Mouse (Mus musculus): ENCODE results near the gene Anxa11. TPM values are rescaled to one million over a fixed set of nuclear protein-coding genes. Genes with fewer than 3 reads are reported as not detected.
"Not testable (repeated sequence)": the region's sequence is repeated elsewhere in the genome, so short reads cannot be mapped to it uniquely, and the experiment has no call there.

Anxa11 gene
- polyA plus RNA-seq, 1 experiment from 2014 or later = 68.3 TPM

DNA sequence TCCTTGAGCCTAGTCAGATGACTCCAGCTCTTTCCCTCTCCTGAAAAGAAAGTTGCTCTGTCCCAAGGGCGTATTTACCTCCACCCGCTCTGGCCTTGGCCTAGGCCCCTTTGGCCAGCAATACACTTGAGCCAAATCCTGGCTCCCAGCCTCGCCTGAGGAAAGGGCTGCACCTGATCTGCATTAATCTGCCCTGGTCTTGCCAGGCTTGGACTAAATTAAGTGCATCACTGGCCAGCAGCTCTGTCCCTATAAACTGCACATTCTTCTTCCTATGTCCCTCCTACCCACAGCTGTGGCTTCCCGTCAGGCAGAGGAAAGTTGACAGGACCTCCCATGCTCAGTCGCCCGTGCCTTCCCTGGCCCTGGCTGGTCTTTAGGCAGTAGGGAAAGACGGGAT, 36.1 kb upstream of the Anxa11 start:
- ATAC-seq (replicated peaks; ENCODE audit: low FRiP score, low TSS enrichment, low read depth) (no peak), DNase-seq (ENCODE audit: low spot score) (no peak)
- Histone ChIP-seq H3K4me1 (replicated peaks; ENCODE audit: control insufficient read depth, insufficient read depth, low read length) (0 out of 2 replicates have a peak, but pooled peaks cover 6% of the 10 kb centered on the region), H3K36me3 (ENCODE audit: control insufficient read depth, insufficient read depth, low read length) (no peaks in the 10 kb centered on the region), H3K27ac (ENCODE audit: low read depth) (no peak overlapping the region), H3K9ac (ENCODE audit: low read length) (no peak overlapping the region), H3K4me2 (ENCODE audit: low read length) (no peak overlapping the region), H3K4me3 (ENCODE audit: low read depth, low read length) (no peak overlapping the region), H3K9me3 (ENCODE audit: control insufficient read depth, low read length) (no peaks in the 10 kb centered on the region), H3K27me3 (replicated peaks; ENCODE audit: control insufficient read depth, insufficient read depth, low read length) (no peaks in the 10 kb centered on the region)
- 62% methylated on average over 7 of the region's 7 CpGs for WGBS

DNA sequence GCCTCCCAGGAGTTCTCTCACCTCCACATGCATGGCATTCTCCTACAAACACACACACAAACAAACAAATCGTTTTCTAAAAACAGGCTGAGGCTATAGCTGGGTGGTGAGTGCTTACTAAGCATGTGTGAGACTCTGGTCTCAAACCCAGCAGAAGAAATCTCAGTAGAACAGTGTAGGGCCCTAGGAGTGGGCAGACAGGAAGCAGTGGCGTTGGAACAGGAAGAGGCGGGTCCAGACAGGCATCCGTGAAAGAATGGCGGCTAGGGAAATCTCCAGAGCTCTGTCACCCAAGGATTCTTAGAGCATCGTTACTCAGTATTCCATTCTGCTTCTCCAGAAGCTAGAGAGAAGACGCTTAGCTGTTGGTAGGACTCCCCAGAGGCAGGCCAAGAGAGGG, 35.4 kb upstream of the Anxa11 start:
- Histone ChIP-seq H3K27ac (ENCODE audit: low read depth) (no peak overlapping the region), H3K27me3 (replicated peaks; ENCODE audit: control insufficient read depth, insufficient read depth, low read length) (no peaks in the 10 kb centered on the region), H3K9me3 (ENCODE audit: control insufficient read depth, low read length) (no peaks in the 10 kb centered on the region), H3K9ac (ENCODE audit: low read length) (no peak overlapping the region), H3K4me3 (ENCODE audit: low read depth, low read length) (no peak overlapping the region), H3K4me2 (ENCODE audit: low read length) (no peak overlapping the region), H3K4me1 (replicated peaks; ENCODE audit: control insufficient read depth, insufficient read depth, low read length) (0 out of 2 replicates have a peak, but pooled peaks cover 5% of the 10 kb centered on the region), H3K36me3 (ENCODE audit: control insufficient read depth, insufficient read depth, low read length) (no peaks in the 10 kb centered on the region)
- no peak for DNase-seq (ENCODE audit: low spot score)
- WGBS = 84% methylated on average over 7 of the region's 7 CpGs
- ATAC-seq (replicated peaks; ENCODE audit: low FRiP score, low TSS enrichment, low read depth) = no peak

DNA sequence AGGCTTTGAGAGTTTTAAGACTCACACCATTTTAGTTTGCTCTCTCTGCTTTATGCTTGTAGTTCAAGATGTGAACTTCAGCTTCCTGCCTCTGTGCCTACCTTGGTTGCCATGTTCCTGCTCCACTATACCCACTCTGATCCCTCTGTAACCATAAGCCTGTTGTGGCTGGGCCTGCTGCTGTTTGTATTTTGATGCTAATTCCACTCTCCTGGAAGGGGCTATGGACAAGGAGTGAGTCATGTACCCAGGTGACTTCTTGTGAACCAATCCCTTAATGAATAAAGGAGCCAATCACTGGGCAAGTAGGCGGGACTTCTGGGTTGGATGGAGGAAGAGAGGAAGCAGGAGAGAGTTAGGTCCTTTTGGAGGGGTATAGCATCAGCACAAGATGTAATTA, 30.9 kb upstream of the Anxa11 start:
- not testable (repeated sequence) for H3K4me2 ChIP-seq (ENCODE audit: low read length); H3K27me3 ChIP-seq (replicated peaks; ENCODE audit: control insufficient read depth, insufficient read depth, low read length); H3K36me3 ChIP-seq (ENCODE audit: control insufficient read depth, insufficient read depth, low read length); H3K4me1 ChIP-seq (replicated peaks; ENCODE audit: control insufficient read depth, insufficient read depth, low read length); ATAC-seq (replicated peaks; ENCODE audit: low FRiP score, low TSS enrichment, low read depth); H3K4me3 ChIP-seq (ENCODE audit: low read depth, low read length); H3K9ac ChIP-seq (ENCODE audit: low read length); H3K9me3 ChIP-seq (ENCODE audit: control insufficient read depth, low read length); H3K27ac ChIP-seq (ENCODE audit: low read depth); DNase-seq (ENCODE audit: low spot score)
- 74% methylated on average over 1 of the region's 1 CpGs for WGBS

DNA sequence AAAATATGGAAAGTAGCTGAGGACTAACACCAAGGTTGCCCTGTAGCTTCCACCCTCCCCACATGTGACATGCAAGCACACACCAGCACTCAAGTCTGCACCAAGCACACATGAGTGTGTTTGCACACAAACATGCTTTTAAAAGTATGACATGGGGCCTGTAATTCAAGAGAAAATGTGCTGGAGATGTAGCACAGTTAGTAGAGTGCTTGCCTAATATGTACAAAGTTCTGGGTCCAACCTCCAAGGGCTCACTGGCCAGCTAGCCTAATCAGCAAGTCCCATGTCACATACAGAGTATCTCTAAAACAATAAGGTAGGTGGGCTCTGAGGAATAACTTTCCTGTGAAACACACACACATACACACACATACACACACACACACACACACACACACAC, 27.8 kb upstream of the Anxa11 start:
- H3K36me3 ChIP-seq (ENCODE audit: control insufficient read depth, insufficient read depth, low read length) = no peaks in the 10 kb centered on the region
- no peak overlapping the region for H3K27ac ChIP-seq (ENCODE audit: low read depth)
- H3K9ac ChIP-seq (ENCODE audit: low read length) = no peak overlapping the region
- DNase-seq (ENCODE audit: low spot score) (no peak), ATAC-seq (replicated peaks; ENCODE audit: low FRiP score, low TSS enrichment, low read depth) (no peak)
- H3K9me3 ChIP-seq (ENCODE audit: control insufficient read depth, low read length) = no peaks in the 10 kb centered on the region
- no peaks in the 10 kb centered on the region for H3K4me1 ChIP-seq (replicated peaks; ENCODE audit: control insufficient read depth, insufficient read depth, low read length)
- H3K4me3 ChIP-seq (ENCODE audit: low read depth, low read length) = no peak overlapping the region
- no peaks in the 10 kb centered on the region for H3K27me3 ChIP-seq (replicated peaks; ENCODE audit: control insufficient read depth, insufficient read depth, low read length)
- H3K4me2 ChIP-seq (ENCODE audit: low read length) = no peak overlapping the region

DNA sequence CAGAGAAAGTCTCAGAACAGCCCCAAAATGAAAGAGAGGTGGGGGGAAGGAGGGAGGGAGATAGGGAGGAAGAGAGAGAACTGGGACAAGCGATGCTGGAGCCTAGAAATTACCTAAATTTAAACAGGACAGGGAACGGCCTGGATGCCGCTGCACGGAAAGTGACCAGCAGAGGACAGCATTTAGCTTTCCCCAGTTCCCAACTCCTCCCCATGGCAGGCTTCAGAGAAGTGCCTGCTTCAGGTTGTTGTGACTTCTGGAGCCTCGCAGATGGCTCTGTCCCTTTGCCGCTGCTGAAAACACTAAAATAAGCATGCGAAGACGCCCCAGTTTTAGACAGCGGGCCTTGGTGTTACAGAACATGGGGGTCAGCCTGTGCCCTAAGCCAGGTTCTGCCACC, 25.5 kb upstream of the Anxa11 start:
- Histone ChIP-seq H3K4me2 (ENCODE audit: low read length) (no peak overlapping the region), H3K36me3 (ENCODE audit: control insufficient read depth, insufficient read depth, low read length) (no peaks in the 10 kb centered on the region), H3K4me1 (replicated peaks; ENCODE audit: control insufficient read depth, insufficient read depth, low read length) (no peaks in the 10 kb centered on the region), H3K27ac (ENCODE audit: low read depth) (no peak overlapping the region), H3K4me3 (ENCODE audit: low read depth, low read length) (no peak overlapping the region), H3K9ac (ENCODE audit: low read length) (no peak overlapping the region), H3K27me3 (replicated peaks; ENCODE audit: control insufficient read depth, insufficient read depth, low read length) (no peaks in the 10 kb centered on the region), H3K9me3 (ENCODE audit: control insufficient read depth, low read length) (no peaks in the 10 kb centered on the region)
- peak; percentile 86 for DNase-seq (ENCODE audit: low spot score)
- 7% methylated on average over 9 of the region's 9 CpGs for WGBS
- peak; percentile 77; the same call in 1 of the 2 replicates for ATAC-seq (replicated peaks; ENCODE audit: low FRiP score, low TSS enrichment, low read depth)

DNA sequence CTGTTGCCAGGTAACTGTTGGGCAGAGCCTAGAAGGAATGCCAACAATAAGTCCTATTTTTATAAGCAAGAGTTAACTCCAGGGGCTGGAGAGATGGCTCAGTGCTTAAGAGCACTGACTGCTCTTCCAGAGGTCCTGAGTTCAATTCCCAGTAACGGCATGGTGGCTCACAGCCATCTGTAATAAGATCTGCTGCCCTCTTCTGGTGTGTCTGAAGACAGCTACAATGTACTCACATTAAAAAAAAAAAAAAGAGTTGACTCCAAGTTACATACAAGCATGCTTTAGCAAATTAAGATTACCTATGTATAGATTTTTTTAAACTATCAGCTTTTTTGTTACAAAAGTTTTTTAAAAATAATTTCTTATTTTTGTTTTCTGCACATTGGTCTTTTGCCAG, 19.4 kb upstream of the Anxa11 start:
- DNase-seq (ENCODE audit: low spot score) (no peak), ATAC-seq (replicated peaks; ENCODE audit: low FRiP score, low TSS enrichment, low read depth) (no peak)
- no peaks in the 10 kb centered on the region for H3K27me3 ChIP-seq (replicated peaks; ENCODE audit: control insufficient read depth, insufficient read depth, low read length)
- no peak overlapping the region for H3K9ac ChIP-seq (ENCODE audit: low read length)
- 83% methylated on average over 1 of the region's 1 CpGs for WGBS
- H3K4me2 ChIP-seq (ENCODE audit: low read length) = no peak overlapping the region
- H3K27ac ChIP-seq (ENCODE audit: low read depth) = no peak overlapping the region
- peaks cover 9% of the 10 kb centered on the region for H3K4me1 ChIP-seq (replicated peaks; ENCODE audit: control insufficient read depth, insufficient read depth, low read length)
- no peak overlapping the region for H3K4me3 ChIP-seq (ENCODE audit: low read depth, low read length)
- H3K36me3 ChIP-seq (ENCODE audit: control insufficient read depth, insufficient read depth, low read length) = no peaks in the 10 kb centered on the region
- H3K9me3 ChIP-seq (ENCODE audit: control insufficient read depth, low read length) = no peaks in the 10 kb centered on the region

DNA sequence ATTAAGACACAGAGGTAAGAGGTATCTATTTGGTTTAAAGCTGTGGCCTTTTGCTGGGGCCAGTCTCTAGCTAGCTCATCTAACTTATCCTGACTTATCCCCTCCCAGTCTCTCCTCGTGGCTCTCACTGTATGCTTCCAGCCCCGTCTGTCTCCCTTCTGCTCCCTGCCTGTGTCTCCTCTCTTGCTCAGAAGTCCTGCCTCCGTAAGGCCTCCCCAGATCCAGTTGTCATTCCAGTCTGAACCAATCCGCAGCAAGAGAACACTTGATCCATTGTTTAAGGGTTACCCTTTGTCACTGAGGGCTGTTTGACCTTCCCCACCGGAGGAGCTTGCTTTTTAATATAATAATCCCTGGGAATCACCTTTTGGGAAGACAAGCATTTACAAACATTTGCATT, 17.0 kb upstream of the Anxa11 start:
- H3K9me3 ChIP-seq (ENCODE audit: control insufficient read depth, low read length) = no peaks in the 10 kb centered on the region
- H3K27me3 ChIP-seq (replicated peaks; ENCODE audit: control insufficient read depth, insufficient read depth, low read length) = no peaks in the 10 kb centered on the region
- H3K4me1 ChIP-seq (replicated peaks; ENCODE audit: control insufficient read depth, insufficient read depth, low read length) = peaks cover 9% of the 10 kb centered on the region
- H3K27ac ChIP-seq (ENCODE audit: low read depth) = no peak overlapping the region
- no peak for ATAC-seq (replicated peaks; ENCODE audit: low FRiP score, low TSS enrichment, low read depth)
- 55% methylated on average over 5 of the region's 5 CpGs for WGBS
- H3K4me3 ChIP-seq (ENCODE audit: low read depth, low read length) = no peak overlapping the region
- DNase-seq (ENCODE audit: low spot score) = no peak
- H3K4me2 ChIP-seq (ENCODE audit: low read length) = no peak overlapping the region
- H3K9ac ChIP-seq (ENCODE audit: low read length) = no peak overlapping the region
- H3K36me3 ChIP-seq (ENCODE audit: control insufficient read depth, insufficient read depth, low read length) = no peaks in the 10 kb centered on the region

DNA sequence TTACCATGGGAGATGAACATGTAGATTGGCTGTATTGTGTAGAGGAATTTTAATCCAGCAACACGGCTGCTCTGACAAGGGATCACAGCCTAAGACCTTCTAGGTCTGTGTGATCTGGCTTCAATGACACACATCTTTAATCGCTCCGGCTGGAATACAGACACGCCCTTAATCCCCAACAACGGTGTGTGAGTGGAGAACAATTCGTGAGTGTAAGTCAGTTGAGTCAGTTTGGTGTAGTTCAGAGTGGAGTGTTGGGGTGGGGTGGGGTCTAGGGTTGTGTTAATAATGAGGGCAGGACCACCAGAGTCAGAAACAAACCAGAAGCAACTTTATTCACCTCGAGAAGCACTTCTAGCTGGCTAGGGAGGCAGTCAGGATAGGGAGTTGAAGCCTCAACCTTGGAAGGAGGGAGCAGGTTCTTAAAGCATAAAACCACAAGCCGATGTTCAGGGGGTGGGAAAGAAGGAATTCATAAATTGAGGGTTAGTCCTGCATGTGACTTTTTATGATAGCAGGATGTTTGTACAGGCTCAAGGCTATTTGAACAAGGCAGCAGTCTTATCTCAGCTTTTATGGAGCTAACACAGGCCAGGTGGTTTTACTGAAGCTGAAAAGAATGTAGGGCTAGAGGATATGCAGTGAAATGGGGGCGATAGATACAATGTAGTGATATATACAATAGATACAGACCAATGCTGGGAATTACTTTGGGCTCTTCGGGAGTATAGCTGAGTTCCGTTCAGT, 15.9 kb upstream of the Anxa11 start:
- ATAC-seq (replicated peaks; ENCODE audit: low FRiP score, low TSS enrichment, low read depth) = peak; percentile 81

DNA sequence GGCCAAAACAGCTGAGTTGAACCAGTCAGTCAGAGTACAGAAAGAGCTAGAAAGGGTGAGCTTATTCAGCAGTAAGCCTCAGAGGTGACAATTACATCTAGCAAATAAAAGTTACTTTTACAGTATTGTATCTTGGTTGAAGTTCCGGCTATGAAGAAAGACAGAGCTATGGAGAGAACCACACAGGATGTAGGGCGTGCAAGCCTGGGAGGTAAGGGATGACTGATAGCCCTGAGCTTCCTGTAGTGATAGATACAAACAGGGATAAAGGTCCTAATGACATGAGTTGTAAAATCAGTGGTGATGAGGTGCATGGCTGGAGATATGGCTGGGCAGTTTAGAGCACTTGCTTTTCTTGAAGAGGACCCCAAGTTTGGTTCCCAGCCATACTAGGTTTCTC, 15.1 kb upstream of the Anxa11 start:
- WGBS = 86% methylated on average over 2 of the region's 2 CpGs
- no peak for DNase-seq (ENCODE audit: low spot score)
- no peaks in the 10 kb centered on the region for H3K9me3 ChIP-seq (ENCODE audit: control insufficient read depth, low read length)
- ATAC-seq (replicated peaks; ENCODE audit: low FRiP score, low TSS enrichment, low read depth) = no peak
- H3K4me2 ChIP-seq (ENCODE audit: low read length) = no peak overlapping the region
- H3K4me3 ChIP-seq (ENCODE audit: low read depth, low read length) = no peak overlapping the region
- H3K4me1 ChIP-seq (replicated peaks; ENCODE audit: control insufficient read depth, insufficient read depth, low read length) = peaks cover 9% of the 10 kb centered on the region
- H3K27ac ChIP-seq (ENCODE audit: low read depth) = peak overlapping the region; percentile 52; the same call in 1 of the 2 replicates
- no peaks in the 10 kb centered on the region for H3K36me3 ChIP-seq (ENCODE audit: control insufficient read depth, insufficient read depth, low read length)
- H3K27me3 ChIP-seq (replicated peaks; ENCODE audit: control insufficient read depth, insufficient read depth, low read length) = no peaks in the 10 kb centered on the region
- no peak overlapping the region for H3K9ac ChIP-seq (ENCODE audit: low read length)

More for the DNA sequence above, 15.9 kb upstream of the Anxa11 start:
- 70% methylated on average over 11 of the region's 11 CpGs for WGBS
- Histone ChIP-seq H3K36me3 (ENCODE audit: control insufficient read depth, insufficient read depth, low read length) (no peaks in the 10 kb centered on the region), H3K9ac (ENCODE audit: low read length) (no peak overlapping the region), H3K4me3 (ENCODE audit: low read depth, low read length) (no peak overlapping the region), H3K4me1 (replicated peaks; ENCODE audit: control insufficient read depth, insufficient read depth, low read length) (peaks cover 9% of the 10 kb centered on the region), H3K9me3 (ENCODE audit: control insufficient read depth, low read length) (no peaks in the 10 kb centered on the region), H3K27me3 (replicated peaks; ENCODE audit: control insufficient read depth, insufficient read depth, low read length) (no peaks in the 10 kb centered on the region), H3K27ac (ENCODE audit: low read depth) (peak overlapping the region; percentile 69), H3K4me2 (ENCODE audit: low read length) (no peak overlapping the region)
- DNase-seq (ENCODE audit: low spot score) = peak; percentile 63

Data from intestine, embryonic 14.5 days (tissue).